Mouse (Mus musculus): ENCODE results near the gene Nsf. TPM values are rescaled to one million over a fixed set of nuclear protein-coding genes. Genes with fewer than 3 reads are reported as not detected.

The Nsf gene
- polyA plus RNA-seq, 1 experiment, result 69.5 TPM

DNA sequence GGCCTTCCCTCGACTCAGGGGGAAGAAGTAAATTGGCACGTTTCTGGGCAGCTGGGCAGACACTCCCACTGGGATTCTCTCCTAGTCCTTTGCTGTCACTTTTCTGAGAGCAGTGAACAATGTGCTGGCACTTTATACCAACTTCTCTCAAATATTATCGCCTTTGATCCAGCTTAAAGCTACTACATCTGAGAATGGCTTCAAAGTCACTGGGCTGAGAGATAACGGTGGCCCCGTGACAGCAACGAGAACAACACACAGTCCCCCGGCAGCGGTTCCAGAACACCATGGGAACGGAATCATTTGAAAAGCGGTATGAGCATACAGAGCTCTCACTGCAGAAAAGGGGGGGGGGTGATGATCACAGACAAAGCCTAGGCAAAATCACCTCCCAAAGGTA is 31.0 kb downstream of the Nsf start:
- TF ChIP-seq POLR2A (IDR thresholded peaks at IDR 0.05; ENCODE audit: borderline replicate concordance, low read depth, low read length) (no peak), CTCF (IDR thresholded peaks at IDR 0.05; ENCODE audit: low read depth, low read length) (no peak)
- Histone ChIP-seq H3K4me3 (ENCODE audit: insufficient read depth, low read length) (no peak overlapping the region), H3K4me1 (ENCODE audit: control insufficient read depth, insufficient read depth, low read length) (peaks cover 2% of the 10 kb centered on the region; the same call in 1 of the 2 replicates), H3K27ac (ENCODE audit: insufficient read depth, low read depth, low read length) (no peak overlapping the region)

DNA sequence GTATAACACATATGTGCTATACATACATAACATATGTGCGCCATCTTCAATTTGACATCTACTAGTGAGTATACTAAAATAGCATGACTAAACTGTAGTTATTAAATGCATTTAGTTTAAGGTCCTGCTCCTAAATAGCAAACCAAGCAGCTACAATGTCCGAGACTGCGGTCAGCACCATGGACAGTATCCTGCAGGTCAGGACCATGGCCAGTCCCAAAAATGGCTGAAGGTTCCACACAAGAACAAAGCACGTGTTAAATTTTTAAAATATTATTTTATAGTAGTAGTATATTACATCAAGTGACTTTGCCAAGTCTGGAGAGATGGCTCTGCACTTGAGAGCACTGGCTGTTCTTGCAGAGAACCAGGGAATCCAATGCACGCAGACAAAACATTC is 33.2 kb downstream of the Nsf start:
- H3K27ac ChIP-seq (ENCODE audit: insufficient read depth, low read depth, low read length), result no peak overlapping the region
- H3K4me1 ChIP-seq (ENCODE audit: control insufficient read depth, insufficient read depth, low read length), result peaks cover 2% of the 10 kb centered on the region; the same call in 1 of the 2 replicates
- H3K4me3 ChIP-seq (ENCODE audit: insufficient read depth, low read length), result no peak overlapping the region
- TF ChIP-seq POLR2A (IDR thresholded peaks at IDR 0.05; ENCODE audit: borderline replicate concordance, low read depth, low read length) (no peak), CTCF (IDR thresholded peaks at IDR 0.05; ENCODE audit: low read depth, low read length) (no peak)

DNA sequence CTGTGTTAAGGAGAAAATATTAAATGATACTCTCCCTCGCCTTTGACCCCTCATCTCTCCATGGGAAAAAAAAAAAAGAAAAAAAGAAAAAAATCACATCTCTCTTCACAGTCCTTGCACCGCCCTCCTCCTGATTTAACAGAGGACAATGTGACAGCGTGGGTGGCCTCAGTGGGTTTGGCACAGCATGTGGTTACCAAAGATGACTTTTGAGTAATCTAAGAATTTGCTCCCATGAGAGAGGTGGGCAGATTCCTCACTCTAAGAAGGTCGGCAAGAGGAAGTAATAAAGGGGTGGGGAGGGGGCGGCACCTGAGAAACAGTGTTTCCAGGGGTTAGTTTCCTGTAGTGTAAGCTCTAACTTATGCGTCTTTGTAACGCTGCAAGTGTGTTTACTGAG is 37.0 kb downstream of the Nsf start:
- TF ChIP-seq POLR2A (IDR thresholded peaks at IDR 0.05; ENCODE audit: borderline replicate concordance, low read depth, low read length), result no peak
- TF ChIP-seq CTCF (IDR thresholded peaks at IDR 0.05; ENCODE audit: low read depth, low read length), result no peak
- Histone ChIP-seq H3K4me1 (ENCODE audit: control insufficient read depth, insufficient read depth, low read length) (no peaks in the 10 kb centered on the region), H3K27ac (ENCODE audit: insufficient read depth, low read depth, low read length) (no peak overlapping the region), H3K4me3 (ENCODE audit: insufficient read depth, low read length) (no peak overlapping the region)

DNA sequence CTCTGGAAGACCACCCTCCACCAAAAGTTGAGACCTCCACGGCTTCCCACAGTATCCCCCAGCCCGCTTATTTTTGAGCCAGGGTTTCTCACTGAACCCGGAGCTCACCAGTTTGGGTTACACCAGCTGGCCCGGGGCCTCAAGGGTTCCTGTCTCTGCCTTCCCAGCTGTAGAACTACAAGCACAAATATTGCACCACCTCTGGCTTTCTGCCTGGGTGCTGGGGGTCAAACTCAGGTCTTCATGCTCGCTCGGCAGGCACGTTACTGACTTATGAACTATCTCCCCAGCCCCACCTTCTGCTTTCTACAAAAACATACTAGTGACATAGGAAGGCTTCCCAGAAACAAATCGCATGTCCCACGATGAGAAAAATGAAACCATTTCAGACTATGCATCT is 38.2 kb downstream of the Nsf start:
- TF ChIP-seq POLR2A (IDR thresholded peaks at IDR 0.05; ENCODE audit: borderline replicate concordance, low read depth, low read length), result no peak
- TF ChIP-seq CTCF (IDR thresholded peaks at IDR 0.05; ENCODE audit: low read depth, low read length), result no peak
- H3K4me1 ChIP-seq (ENCODE audit: control insufficient read depth, insufficient read depth, low read length), result no peaks in the 10 kb centered on the region
- H3K4me3 ChIP-seq (ENCODE audit: insufficient read depth, low read length), result no peak overlapping the region
- no peak overlapping the region for H3K27ac ChIP-seq (ENCODE audit: insufficient read depth, low read depth, low read length)

DNA sequence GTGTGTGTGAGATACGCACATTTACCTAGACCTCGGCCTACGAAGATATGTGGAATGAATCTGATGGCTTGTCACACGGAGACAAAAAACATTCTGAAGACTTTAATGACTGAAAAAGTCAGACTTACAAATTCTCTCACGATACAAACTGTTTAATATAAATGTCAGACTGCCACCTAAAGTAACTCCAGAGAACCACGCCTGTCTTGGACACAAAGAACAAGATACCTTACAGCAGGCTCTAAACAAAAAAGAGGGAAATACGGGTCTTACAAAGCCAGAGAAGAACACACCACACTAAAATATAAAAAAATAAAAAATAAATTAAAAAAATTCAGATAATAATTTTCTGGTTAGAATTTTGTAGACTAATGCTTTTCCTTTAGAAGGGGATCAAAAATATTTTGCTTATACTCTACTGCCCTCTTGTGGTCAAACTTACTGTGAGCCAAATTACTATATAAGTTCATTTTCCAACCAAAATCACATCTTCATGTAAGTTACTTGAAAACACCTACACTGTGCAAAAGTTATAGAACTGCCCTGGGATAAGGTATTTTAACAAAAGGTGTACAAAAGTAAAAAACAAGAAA is 42.8 kb downstream of the Nsf start:
- Histone ChIP-seq H3K4me3 (ENCODE audit: insufficient read depth, low read length) (no peak overlapping the region), H3K27ac (ENCODE audit: insufficient read depth, low read depth, low read length) (no peak overlapping the region), H3K4me1 (ENCODE audit: control insufficient read depth, insufficient read depth, low read length) (no peaks in the 10 kb centered on the region)
- TF ChIP-seq POLR2A (IDR thresholded peaks at IDR 0.05; ENCODE audit: borderline replicate concordance, low read depth, low read length) (no peak), CTCF (IDR thresholded peaks at IDR 0.05; ENCODE audit: low read depth, low read length) (no peak)

DNA sequence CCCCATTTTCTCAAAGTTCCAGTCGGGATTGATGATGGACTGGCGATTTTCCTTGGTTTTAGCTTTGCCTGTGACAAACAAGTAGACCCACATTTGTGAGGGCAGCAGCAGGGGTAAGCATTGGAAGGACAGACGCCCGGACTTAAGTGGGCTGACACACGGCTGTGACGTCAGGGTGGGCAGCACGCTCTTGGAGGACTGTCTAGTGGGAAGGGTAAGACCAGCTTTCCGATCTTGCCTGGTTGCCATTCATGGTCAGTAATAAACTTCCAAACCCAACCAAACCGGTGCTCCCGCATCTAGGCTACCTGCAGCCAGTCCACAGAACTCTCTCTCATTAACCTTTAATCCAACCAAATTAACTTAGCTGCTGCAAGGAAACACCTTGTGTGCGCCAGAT is 43.3 kb downstream of the Nsf start:
- H3K4me1 ChIP-seq (ENCODE audit: control insufficient read depth, insufficient read depth, low read length), result no peaks in the 10 kb centered on the region
- no peak overlapping the region for H3K27ac ChIP-seq (ENCODE audit: insufficient read depth, low read depth, low read length)
- TF ChIP-seq POLR2A (IDR thresholded peaks at IDR 0.05; ENCODE audit: borderline replicate concordance, low read depth, low read length), result no peak
- TF ChIP-seq CTCF (IDR thresholded peaks at IDR 0.05; ENCODE audit: low read depth, low read length), result no peak
- H3K4me3 ChIP-seq (ENCODE audit: insufficient read depth, low read length), result no peak overlapping the region

DNA sequence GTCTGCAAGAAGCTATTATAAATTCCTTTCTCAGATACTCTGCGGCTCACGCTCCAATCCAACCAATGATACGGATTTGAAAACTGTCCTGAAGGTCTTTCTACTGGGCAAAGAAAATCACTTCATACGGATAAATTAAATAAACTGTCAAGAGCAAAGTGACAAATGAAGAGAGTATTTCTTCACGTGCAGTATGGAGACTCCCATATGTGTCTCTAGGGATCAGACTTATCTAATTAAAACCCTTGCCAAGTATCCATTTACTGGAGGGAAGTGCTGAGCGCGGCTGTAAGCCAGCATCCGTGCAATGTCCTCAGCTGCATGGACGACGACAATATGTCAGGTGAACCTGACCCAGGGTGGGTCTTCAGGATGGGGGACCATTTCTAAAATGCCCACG is 44.0 kb downstream of the Nsf start:
- H3K27ac ChIP-seq (ENCODE audit: insufficient read depth, low read depth, low read length), result no peak overlapping the region
- no peak for TF ChIP-seq POLR2A (IDR thresholded peaks at IDR 0.05; ENCODE audit: borderline replicate concordance, low read depth, low read length)
- no peak for TF ChIP-seq CTCF (IDR thresholded peaks at IDR 0.05; ENCODE audit: low read depth, low read length)
- no peaks in the 10 kb centered on the region for H3K4me1 ChIP-seq (ENCODE audit: control insufficient read depth, insufficient read depth, low read length)
- H3K4me3 ChIP-seq (ENCODE audit: insufficient read depth, low read length), result no peak overlapping the region

DNA sequence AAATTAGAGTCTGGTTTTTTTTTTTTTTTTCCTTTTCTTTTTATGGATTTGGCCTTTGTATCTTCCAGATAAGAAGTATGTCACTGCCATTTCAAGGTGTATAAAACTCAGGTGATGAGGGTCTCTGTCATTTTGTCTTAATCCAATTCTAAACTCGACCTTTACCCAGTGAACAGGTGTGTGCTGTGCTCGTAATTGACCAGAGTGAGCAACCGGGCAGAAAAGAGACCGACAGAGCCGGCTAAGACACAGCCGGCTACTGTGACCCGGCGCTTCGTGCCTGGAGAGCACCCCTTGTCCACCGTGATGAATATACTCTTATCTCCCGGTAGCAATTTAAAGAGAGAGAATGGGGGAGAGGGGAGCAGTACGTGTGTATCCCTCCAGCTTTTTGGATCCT is 44.5 kb downstream of the Nsf start:
- TF ChIP-seq POLR2A (IDR thresholded peaks at IDR 0.05; ENCODE audit: borderline replicate concordance, low read depth, low read length) (no peak), CTCF (IDR thresholded peaks at IDR 0.05; ENCODE audit: low read depth, low read length) (no peak)
- no peak overlapping the region for H3K4me3 ChIP-seq (ENCODE audit: insufficient read depth, low read length)
- no peaks in the 10 kb centered on the region for H3K4me1 ChIP-seq (ENCODE audit: control insufficient read depth, insufficient read depth, low read length)
- H3K27ac ChIP-seq (ENCODE audit: insufficient read depth, low read depth, low read length), result no peak overlapping the region

DNA sequence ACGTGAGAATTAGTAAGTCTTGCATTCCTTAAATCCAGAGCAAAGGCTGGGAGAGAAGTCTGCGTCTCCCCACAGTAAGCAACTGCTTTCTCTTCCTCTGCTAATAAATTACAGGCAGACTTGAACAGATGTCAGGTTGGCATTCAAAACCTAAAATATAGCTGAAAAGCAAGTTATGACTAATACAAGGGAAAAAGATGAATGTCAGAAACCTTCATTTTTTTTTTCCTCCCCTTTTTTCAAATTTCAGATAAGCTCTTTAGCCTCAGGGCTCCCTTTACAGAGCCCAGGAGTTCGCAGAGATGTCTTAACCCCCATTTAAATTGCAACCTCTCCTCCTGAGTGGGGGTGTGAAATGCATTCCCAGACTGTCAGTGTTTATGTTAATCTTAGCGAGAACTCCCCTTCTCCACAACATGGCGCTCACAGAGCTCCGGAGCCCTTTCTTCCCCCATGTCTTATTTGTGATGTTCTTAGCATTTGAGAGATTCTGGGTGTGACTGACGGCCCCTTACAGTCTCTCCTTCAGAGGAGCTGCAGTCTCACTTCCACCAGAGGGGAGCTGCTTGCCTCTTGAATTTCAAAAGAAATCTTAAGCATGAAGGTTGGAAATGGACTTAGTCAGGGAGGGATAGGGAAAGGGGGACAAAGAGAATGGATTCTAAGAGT is 47.7 kb downstream of the Nsf start:
- no peak overlapping the region for H3K4me3 ChIP-seq (ENCODE audit: insufficient read depth, low read length)
- no peak for TF ChIP-seq POLR2A (IDR thresholded peaks at IDR 0.05; ENCODE audit: borderline replicate concordance, low read depth, low read length)
- no peak for TF ChIP-seq CTCF (IDR thresholded peaks at IDR 0.05; ENCODE audit: low read depth, low read length)
- H3K4me1 ChIP-seq (ENCODE audit: control insufficient read depth, insufficient read depth, low read length), result no peaks in the 10 kb centered on the region
- H3K27ac ChIP-seq (ENCODE audit: insufficient read depth, low read depth, low read length), result no peak overlapping the region

DNA sequence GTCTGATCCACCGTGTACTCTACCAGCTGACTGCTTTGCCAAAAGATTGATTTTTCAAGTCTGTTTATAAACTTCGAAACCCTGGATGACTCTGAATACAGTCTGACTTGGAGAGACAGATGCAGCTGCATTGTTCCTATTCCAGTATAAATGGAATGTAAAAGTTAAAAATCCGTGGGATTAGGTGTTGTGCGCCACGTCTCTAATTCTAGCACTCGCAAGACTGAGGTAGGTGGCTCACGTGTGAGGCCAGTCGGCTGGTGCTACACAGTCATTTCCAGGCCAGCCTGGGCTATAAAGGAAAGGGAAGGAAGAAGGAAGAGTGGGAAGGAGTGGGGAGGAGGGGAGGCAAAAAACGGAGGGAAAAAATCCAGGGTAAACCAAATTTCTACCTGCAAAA is 48.4 kb downstream of the Nsf start:
- TF ChIP-seq POLR2A (IDR thresholded peaks at IDR 0.05; ENCODE audit: borderline replicate concordance, low read depth, low read length), result no peak
- no peak for TF ChIP-seq CTCF (IDR thresholded peaks at IDR 0.05; ENCODE audit: low read depth, low read length)

More for the DNA sequence above, 48.4 kb downstream of the Nsf start:
- Histone ChIP-seq H3K27ac (ENCODE audit: insufficient read depth, low read depth, low read length) (no peak overlapping the region), H3K4me3 (ENCODE audit: insufficient read depth, low read length) (no peak overlapping the region), H3K4me1 (ENCODE audit: control insufficient read depth, insufficient read depth, low read length) (no peaks in the 10 kb centered on the region)

All from bone marrow macrophage, adult 2 months (primary cell).